Mouse (Mus musculus) erythroblast, embryonic 14.5 days (primary cell): Measurements from ENCODE around the gene Pon1. TPM values are rescaled to one million over a fixed set of nuclear protein-coding genes. Genes with fewer than 3 reads are reported as not detected.

ENCODE experiments used
- H3K27me3 ChIP-seq: 2 replicates; pipeline ENCODE4 v1.6.1; 2012; ENCODE audit warnings: inconsistent platforms; ENCODE audit not compliant: control insufficient read depth
- H3K36me3 ChIP-seq: 2 replicates; pipeline ENCODE4 v1.6.1; 2012; ENCODE audit warnings: mild to moderate bottlenecking, inconsistent platforms; ENCODE audit not compliant: control insufficient read depth
- H3K4me1 ChIP-seq: 2 replicates; pipeline ENCODE4 v1.6.1; 2012; ENCODE audit warnings: inconsistent platforms; ENCODE audit not compliant: control insufficient read depth
- H3K4me3 ChIP-seq: replicated peaks from 2 replicates; pipeline ENCODE3; 2012; ENCODE audit warnings: moderate library complexity, mild to moderate bottlenecking, inconsistent platforms
- H3K9me3 ChIP-seq: 2 replicates; pipeline ENCODE4 v1.6.1; 2012; ENCODE audit warnings: low read length, inconsistent platforms, mixed read lengths; ENCODE audit not compliant: control insufficient read depth
- GATA1 ChIP-seq: IDR thresholded peaks from 2 replicates; pipeline ENCODE4 v1.6.1; 2012; ENCODE audit warnings: low read length, inconsistent platforms, mixed read lengths
- TAL1 ChIP-seq: IDR thresholded peaks from 3 replicates; pipeline ENCODE4 v1.6.1; 2012; ENCODE audit warnings: low read length, inconsistent platforms, mixed read lengths
- polyA plus RNA-seq: library from polyadenylated mRNA; stranded (reverse); fragments of >175 nt; gene quantifications from 2 replicates; pipeline ENCODE4 v1.2.3, GENCODE M21; 2012

Gene Pon1
- polyA plus RNA-seq, 1 experiment = not detected

GRCm38 (mm10) chr6:5218190-5218589 is 24.4 kb upstream of the Pon1 start:
- Histone ChIP-seq H3K4me1 (peaks cover 15% of the 10 kb centered on the region), H3K4me3 (no peak overlapping the region), H3K27me3 (no peaks in the 10 kb centered on the region), H3K36me3 (peaks cover 6% of the 10 kb centered on the region), H3K9me3 (no peaks in the 10 kb centered on the region; the same call in 1 of the 2 replicates)
- TF ChIP-seq GATA1 = no peak
- no peak for TF ChIP-seq TAL1

DNA sequence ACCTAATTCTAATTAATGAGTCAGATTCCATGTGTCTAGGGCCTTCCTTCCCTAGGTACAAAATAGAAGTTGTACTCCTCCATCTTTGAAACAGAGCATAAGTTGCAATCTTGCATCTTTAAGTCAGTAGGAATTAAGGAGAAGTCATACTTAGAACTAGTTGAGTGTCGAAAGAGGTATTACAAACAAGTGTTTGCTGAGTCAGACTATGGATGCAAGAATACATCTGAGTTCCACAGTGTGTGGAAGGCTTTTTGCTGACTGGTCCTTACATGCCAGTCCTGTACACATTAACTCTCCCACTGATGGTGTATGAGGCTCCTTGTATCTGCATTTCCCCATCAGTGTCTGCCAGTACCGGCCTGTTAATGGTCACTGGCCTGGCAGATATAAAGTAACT is 14.1 kb upstream of the Pon1 start:
- TF ChIP-seq TAL1 (no peak), GATA1 (no peak)

DNA sequence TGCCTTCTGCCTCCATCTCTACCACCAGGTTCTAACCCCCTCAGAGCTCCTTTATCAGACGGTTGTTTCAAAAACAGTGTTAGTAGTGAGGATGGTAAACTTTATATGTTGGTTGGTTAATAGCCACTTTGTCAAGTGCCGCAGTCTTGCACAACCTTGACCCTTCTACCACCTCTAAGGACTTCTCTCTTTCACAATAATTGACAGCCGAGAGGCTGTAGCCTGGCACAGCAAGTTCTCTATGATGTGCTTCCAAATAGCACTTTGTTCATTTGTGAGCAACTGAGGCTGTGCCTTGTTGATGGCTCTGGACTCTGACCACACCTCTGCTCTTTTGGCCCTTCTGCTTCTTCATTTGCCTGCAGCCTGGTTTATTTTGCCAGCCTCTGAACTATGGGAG is 6.2 kb upstream of the Pon1 start:
- TF ChIP-seq GATA1 (no peak), TAL1 (no peak)
- Histone ChIP-seq H3K4me1 (peaks cover 2% of the 10 kb centered on the region), H3K36me3 (no peaks in the 10 kb centered on the region), H3K27me3 (peaks cover 9% of the 10 kb centered on the region), H3K4me3 (no peak overlapping the region), H3K9me3 (peaks cover 2% of the 10 kb centered on the region; the same call in 1 of the 2 replicates)

More for the DNA sequence above, 14.1 kb upstream of the Pon1 start:
- Histone ChIP-seq H3K36me3 (no peaks in the 10 kb centered on the region), H3K4me1 (no peaks in the 10 kb centered on the region), H3K27me3 (no peaks in the 10 kb centered on the region), H3K9me3 (no peaks in the 10 kb centered on the region), H3K4me3 (no peak overlapping the region)

DNA sequence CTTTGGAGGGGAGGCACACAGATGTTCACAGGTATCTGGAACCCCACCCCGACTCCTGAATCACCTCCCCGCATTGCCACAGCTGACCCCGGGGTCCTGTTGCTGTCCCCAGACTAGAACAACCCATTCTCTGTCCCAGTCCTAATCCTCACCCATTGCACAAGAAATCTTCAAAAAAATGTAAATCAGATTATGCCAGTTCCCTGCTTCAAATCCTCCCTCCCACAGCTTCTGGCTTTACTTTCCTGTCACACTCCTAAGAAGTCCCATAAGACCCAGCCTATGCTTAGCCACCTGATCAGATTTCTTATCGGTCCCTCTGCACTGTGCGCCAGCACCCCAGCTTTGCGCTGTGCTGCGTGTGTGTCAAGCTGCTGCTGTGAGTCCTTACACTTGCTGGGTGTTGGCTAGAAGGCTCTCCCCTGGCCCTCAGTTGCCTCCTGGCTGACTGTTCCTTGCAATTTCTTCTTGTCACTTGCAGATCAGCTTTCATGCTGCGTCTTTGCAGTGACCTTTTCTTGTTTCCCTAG is 5.7 kb upstream of the Pon1 start:
- TF ChIP-seq TAL1 (no peak), GATA1 (no peak)
- Histone ChIP-seq H3K9me3 (peaks cover 2% of the 10 kb centered on the region; the same call in 1 of the 2 replicates), H3K4me1 (peaks cover 2% of the 10 kb centered on the region), H3K27me3 (peaks cover 9% of the 10 kb centered on the region), H3K36me3 (no peaks in the 10 kb centered on the region), H3K4me3 (no peak overlapping the region)

GRCm38 (mm10) chr6:5198590-5198989 is 4.8 kb upstream of the Pon1 start:
- H3K36me3 ChIP-seq = no peaks in the 10 kb centered on the region
- no peak overlapping the region for H3K4me3 ChIP-seq
- peaks cover 2% of the 10 kb centered on the region for H3K4me1 ChIP-seq
- peaks cover 10% of the 10 kb centered on the region for H3K27me3 ChIP-seq
- no peak for TF ChIP-seq GATA1
- TF ChIP-seq TAL1 = no peak
- peaks cover 2% of the 10 kb centered on the region; the same call in 1 of the 2 replicates for H3K9me3 ChIP-seq

DNA sequence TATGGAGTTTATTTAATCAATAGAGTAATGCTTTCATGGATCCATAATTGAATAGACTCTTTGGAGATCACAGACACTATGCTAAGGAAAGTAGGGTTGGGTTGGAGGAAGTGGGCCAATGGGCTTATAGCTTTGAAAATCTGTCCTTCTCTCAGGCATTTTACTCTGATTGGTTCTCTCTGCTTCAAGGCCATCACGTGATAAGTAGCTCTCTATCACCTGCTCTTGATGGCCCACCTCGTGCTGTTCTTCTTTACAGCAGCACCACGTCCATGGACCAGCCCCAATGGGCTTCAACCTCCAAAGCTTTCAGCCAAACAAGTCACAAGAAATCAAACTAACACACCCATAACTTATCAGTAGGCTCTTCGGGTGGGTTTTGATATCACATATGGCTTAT is 3.0 kb downstream of the Pon1 start:
- Histone ChIP-seq H3K36me3 (no peaks in the 10 kb centered on the region), H3K9me3 (no peaks in the 10 kb centered on the region), H3K4me3 (no peak overlapping the region), H3K27me3 (peaks cover 37% of the 10 kb centered on the region), H3K4me1 (peaks cover 20% of the 10 kb centered on the region)
- TF ChIP-seq GATA1 = no peak
- no peak for TF ChIP-seq TAL1

GRCm38 (mm10) chr6:5189507-5189906 is 4.2 kb downstream of the Pon1 start:
- Histone ChIP-seq H3K9me3 (no peaks in the 10 kb centered on the region), H3K36me3 (no peaks in the 10 kb centered on the region; the same call in 1 of the 2 replicates), H3K4me3 (no peak overlapping the region), H3K27me3 (peaks cover 34% of the 10 kb centered on the region), H3K4me1 (peaks cover 30% of the 10 kb centered on the region)
- TF ChIP-seq TAL1 (no peak), GATA1 (no peak)

DNA sequence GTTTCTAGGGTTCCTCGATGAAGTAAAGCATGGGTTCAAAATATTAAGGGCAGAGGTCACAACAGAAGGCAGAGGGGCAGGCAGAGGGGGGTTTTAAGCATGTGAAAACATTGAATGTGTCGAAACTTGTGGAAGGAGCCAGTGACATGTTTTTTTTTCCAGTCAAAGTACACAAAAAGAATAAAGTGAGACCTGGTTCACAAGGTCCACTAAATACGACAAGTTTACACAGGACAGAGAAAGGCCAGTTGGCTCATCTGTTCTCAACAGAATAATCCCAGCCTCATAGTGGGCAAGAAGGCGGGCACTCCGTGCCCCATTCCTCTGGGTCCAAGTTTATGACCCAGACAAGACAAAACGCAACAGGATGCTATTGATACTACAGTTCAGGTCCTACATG is 4.8 kb downstream of the Pon1 start:
- Histone ChIP-seq H3K9me3 (no peaks in the 10 kb centered on the region), H3K27me3 (peaks cover 34% of the 10 kb centered on the region), H3K4me3 (no peak overlapping the region), H3K36me3 (no peaks in the 10 kb centered on the region; the same call in 1 of the 2 replicates), H3K4me1 (peaks cover 30% of the 10 kb centered on the region)
- TF ChIP-seq GATA1 (no peak), TAL1 (no peak)

- Histone ChIP-seq H3K4me1 (peaks cover 30% of the 10 kb centered on the region), H3K9me3 (no peaks in the 10 kb centered on the region), H3K4me3 (no peak overlapping the region), H3K27me3 (peaks cover 33% of the 10 kb centered on the region), H3K36me3 (no peaks in the 10 kb centered on the region; the same call in 1 of the 2 replicates)
- TF ChIP-seq TAL1 = no peak
- no peak for TF ChIP-seq GATA1
Measured at GRCm38 (mm10) chr6:5188036-5188435, 5.7 kb downstream of the Pon1 start.

DNA sequence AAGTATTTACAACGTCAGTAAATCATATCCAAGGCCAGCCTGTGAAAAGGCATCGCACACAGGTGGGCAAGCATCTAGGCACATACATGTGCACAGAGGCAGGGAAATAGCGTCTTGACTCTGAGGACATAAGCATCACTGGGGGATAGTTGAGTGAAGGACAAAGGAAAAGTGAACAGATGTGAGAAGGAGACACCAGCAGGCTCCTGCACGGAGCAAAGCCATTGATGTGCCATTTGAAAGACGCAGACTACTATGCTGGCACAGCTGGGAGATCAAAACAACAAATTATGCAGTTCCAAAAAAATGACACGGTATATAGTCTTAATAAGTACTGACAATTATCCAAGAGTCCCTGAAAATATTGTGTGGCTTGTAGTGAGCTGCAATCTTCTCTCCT is 6.2 kb downstream of the Pon1 start:
- H3K9me3 ChIP-seq = no peaks in the 10 kb centered on the region
- TF ChIP-seq TAL1 = no peak
- TF ChIP-seq GATA1 = no peak
- H3K4me3 ChIP-seq = no peak overlapping the region
- no peaks in the 10 kb centered on the region; the same call in 1 of the 2 replicates for H3K36me3 ChIP-seq
- H3K4me1 ChIP-seq = peaks cover 30% of the 10 kb centered on the region
- H3K27me3 ChIP-seq = peaks cover 33% of the 10 kb centered on the region
